Mouse (Mus musculus): Measurements from ENCODE around the gene Hist1h4j. TPM values are rescaled to one million over a fixed set of nuclear protein-coding genes. Genes with fewer than 3 reads are reported as not detected.
"Not testable (repeated sequence)": the region's sequence is repeated elsewhere in the genome, so short reads cannot be mapped to it uniquely, and the experiment has no call there.

Gene Hist1h4j
- polyA plus RNA-seq, 1 experiment = 2.4 TPM

DNA sequence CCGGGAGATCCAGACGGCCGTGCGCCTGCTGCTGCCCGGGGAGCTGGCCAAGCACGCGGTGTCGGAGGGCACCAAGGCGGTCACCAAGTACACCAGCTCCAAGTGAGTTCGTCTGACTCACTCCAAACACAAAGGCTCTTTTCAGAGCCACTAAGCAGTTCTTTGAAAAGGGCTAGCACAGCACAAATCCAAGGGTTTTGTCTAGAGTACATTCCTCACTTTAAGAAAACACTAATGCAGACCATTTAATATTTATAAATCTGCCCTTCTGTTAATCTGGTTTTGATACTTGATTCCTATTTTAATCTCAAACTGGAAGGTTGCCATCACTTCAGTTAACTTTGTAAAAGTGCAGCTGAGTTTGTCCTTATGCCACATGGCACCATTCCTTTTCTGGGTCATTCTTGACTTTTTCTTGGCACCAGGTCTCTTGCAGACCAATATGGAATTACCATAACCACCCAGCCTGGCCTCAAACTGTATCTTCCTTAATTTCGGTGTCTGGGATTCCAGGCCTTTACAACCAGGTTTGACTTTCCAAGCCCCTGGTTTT lies 12.4 kb upstream of the Hist1h4j start:
- no peak for TF ChIP-seq GATA1 (IDR thresholded peaks at IDR 0.05; ENCODE audit: low read length)

DNA sequence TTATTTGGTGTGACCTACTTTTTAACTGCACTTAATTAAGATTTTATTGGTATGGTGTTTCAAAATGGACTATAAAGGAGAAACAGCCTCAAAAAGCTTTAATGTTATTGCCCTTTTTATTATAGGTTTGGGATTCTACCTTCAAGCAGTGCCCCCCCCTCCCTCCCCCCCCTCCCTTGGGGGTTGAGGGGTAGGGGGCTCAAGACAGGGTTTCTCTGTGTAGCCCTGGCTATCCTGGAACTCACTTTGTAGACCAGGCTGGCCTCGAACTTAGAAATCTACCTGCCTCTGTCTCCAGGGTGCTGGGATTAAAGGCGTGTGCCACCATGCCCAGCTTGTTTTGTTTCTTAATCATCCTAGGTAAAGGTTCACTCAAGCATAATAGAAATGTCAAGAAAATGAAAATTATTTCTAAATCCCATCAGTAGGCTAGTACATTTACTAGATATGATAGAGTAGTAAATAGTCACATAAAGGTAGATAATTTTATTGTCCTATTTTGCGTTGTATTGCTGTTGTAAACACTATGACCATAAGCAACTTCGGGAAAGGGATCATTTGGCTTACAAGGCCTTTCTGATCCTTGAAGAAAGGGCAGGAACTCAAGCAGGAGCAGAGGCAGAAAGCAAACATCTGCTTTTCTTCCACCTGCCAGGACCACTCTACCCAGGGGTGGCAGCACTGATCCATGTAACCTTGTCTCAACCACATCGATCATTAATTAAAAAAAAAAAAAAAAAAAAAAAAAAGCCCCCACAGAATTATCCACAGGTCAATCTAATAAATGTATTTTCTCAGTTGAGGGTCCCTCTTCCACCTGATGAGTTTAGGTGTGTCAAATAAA lies 11.6 kb upstream of the Hist1h4j start:
- no peak for TF ChIP-seq GATA1 (IDR thresholded peaks at IDR 0.05; ENCODE audit: low read length)

DNA sequence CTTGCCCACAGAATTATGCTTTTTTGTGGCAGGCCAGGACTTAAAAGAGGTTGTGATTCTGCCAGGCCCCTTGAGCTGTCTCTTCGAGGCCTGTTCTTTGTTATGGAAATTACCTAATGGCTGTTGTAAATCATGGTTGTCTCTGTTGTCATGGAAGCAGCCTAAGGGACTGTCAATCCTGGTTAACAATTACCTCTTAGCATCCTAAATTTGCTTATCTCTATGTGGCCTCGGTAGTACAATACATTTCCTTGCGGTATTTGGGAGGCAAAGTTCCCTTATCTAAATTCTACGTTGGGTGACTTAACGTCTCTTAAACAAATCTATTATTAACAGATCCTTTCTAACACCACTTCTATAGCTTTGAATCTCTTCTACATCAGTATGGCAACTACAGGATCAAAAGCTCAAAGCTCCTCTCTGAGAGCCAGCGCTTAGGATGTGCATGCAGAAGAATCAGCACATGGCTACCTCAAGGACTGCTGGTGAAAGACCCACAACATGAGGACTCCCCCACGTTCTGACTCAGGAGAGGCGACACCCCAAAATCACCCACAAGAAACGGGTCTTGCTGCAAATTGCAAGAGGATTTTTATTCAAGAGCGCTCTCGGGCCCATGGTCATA lies 6.8 kb upstream of the Hist1h4j start:
- TF ChIP-seq GATA1 (IDR thresholded peaks at IDR 0.05; ENCODE audit: low read length) = no peak

DNA sequence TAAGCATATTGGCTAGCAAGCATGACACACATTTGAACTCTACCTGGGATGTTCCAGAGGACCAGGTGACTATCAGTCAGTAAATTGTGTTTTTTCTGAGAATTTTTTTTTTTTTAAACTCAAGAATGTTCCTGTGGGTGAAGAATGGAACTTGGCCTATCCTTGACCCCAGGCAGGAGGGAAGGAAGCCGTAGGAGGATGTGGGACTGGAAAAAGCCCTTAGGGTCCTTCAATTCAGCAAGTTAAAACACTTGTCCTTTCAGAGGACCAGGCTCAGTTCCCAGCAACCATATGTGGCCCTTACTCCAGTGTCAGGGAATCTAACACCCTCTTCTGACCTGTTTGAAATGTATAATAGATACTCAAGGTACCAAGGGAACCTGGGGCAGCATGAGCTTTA lies 5.3 kb upstream of the Hist1h4j start:
- no peak for TF ChIP-seq GATA1 (IDR thresholded peaks at IDR 0.05; ENCODE audit: low read length)

DNA sequence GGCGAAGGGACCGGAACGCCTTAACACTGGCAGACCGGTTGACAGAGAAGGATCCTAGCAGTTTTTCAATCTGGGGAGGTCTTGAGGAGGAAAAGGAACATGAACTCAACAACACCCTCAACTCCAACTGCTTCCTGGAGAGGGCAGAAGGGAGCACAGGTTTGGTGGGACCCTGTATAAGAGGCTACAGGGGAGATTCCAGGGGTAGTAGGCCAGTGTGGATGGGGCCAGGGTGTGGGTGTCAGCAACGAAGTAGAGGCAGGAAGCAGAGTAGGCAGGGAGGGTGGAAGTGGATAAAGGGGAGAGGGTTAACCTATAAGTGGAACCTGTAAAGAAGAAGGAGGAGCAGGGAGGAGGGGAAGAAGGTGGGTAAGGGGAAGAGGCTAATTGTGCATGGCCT lies 1.4 kb upstream of the Hist1h4j start:
- TF ChIP-seq GATA1 (IDR thresholded peaks at IDR 0.05; ENCODE audit: low read length) = no peak

DNA sequence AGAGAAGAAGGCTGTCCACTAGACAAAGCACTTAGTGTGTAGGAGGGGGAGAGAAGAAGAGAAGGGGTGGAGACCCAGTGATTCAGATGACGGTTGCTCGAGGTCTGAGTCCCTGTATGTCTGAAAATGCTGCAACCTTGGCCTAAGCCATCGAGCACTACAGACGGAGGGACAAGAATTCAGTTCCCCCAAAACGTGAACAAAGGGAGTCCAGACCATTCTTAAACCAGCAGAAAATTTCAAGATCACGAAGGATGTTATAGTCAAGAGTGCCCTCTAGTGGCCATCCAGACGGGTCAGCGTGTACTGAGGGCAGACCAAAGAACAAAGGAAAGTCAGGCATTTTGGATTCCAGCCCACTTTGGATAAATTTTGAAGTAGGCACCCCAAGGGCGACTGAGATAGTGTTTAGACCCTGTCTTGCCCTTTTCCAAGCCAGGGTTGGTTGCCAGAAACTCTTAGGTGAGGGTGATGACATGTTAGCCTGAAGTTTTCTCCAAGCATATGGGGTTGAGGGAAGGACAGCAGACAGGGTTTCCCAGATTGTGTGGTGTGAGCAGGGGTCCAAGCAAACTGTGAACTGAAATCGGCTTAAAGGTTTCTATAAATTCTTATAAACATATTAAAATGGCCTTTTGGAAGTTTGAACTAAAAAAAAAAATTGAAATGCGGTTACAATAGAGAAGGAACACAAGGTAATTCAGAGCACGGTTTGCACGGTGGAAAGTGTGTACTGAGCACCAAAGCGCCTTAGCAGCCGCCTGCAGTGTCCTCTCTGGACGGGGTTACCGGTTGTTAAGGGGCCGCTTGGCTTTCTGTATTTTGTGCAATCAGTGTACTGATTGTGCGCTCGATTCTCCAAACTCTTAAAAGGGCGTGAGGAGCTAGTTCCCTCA lies 606 bp upstream of the Hist1h4j start:
- no peak for TF ChIP-seq GATA1 (IDR thresholded peaks at IDR 0.05; ENCODE audit: low read length)

DNA sequence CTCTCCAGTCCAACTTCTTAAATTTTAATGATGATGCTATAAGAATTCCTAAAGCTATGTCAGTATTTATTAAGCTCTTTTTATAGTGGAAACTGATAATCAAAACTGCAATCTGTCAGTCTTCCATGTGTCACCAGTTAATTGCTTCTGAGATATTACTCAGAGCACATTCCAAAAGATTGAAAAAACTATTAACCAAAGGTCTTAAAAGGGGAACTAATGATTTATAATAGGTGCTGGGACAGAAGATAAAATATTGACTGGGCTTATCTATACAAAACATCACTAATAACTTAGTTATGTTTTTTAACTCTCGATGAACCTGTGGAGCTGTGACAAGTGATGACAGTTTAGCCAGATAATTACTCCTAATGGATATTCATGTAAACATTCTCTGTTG lies 10.1 kb downstream of the Hist1h4j start:
- TF ChIP-seq GATA1 (IDR thresholded peaks at IDR 0.05; ENCODE audit: low read length) = peak; percentile 39

DNA sequence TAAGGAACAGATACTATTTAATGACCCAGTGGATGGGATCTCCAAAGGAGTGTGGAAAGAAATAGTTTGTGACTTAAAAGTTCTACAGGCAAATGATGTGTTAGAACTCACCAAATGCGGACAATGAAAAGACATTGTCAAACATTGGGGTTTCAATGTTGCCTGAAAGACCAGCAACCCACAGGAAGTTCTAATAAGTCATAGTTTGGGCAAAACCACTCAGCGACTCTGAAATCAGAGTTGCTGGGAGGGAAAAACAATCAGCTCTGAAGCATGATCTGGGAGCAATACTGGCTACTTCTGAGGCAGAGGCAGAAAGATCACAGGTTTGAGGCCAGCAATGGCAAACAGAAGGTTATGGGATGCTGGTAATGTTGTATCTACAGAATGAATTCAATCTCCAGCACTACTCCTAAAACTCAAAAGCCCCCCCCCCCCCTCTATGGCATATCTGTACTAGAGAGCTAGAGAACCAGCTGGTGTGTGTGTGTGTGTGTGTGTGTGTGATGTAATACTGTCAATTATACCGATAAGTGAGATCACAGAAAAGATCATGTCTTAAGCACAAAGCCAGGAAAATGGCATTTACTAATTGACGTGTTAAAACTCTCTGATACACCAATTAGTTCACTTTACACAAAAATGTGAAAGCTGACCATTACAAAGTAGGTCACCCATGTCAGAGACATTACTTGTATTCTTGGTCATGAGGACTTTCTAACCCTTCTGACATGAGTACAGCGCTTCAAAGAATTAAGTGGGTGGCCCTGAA lies 14.7 kb downstream of the Hist1h4j start:
- TF ChIP-seq GATA1 (IDR thresholded peaks at IDR 0.05; ENCODE audit: low read length) = no peak

DNA sequence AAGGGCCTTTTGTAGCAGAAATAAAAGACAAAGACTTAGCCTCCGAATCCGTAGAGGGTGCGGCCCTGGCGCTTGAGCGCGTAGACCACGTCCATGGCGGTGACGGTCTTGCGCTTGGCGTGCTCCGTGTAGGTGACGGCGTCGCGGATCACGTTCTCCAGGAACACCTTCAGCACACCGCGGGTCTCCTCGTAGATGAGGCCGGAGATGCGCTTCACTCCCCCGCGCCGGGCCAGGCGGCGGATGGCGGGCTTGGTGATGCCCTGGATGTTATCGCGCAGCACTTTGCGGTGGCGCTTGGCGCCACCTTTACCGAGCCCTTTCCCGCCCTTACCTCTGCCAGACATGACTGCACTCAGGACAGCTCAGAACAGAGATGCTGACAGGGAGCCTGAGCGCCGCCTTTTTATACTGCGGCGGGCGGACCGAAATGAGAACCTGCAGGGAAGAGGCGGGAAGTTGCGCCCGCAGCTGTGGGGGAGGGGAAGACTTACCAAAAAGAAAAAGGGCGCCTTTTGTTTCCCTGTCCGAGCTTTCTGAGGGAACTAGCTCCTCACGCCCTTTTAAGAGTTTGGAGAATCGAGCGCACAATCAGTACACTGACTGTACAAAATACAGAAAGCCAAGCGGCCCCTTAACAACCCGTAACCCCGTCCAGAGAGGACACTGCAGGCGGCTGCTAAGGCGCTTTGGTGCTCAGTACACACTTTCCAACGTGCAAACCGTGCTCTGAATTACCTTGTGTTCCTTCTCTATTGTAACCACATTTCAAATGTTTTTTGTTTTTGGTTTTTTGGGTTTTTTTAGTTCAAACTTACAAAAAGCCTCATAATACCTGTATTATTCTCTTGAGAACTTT lies 15.5 kb downstream of the Hist1h4j start, which contains the start of gene Hist1h4k:
Gene Hist1h4k, minus strand, starts transcription at position 347 of the 859 bp plus-strand sequence.
- TF ChIP-seq GATA1 (IDR thresholded peaks at IDR 0.05; ENCODE audit: low read length) = not testable (repeated sequence)

DNA sequence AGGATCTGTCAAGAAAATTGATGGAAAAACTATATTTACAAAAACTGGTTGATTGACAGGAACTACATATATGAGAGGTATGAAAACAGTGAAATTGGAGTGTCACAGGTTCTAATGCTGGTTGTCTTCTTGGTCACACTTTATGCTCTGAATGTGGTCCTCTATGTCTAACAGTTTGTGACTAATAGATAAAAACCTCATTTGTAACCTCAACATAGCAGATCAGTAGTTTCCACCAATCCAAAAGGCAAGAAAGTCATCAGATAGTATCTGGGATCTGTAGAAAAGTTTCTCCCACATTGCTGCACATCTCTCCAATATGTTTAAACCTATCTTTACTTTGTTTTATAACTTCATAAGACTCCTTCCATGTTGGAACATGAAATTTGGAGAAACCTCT lies 16.6 kb downstream of the Hist1h4j start:
- TF ChIP-seq GATA1 (IDR thresholded peaks at IDR 0.05; ENCODE audit: low read length) = no peak

DNA sequence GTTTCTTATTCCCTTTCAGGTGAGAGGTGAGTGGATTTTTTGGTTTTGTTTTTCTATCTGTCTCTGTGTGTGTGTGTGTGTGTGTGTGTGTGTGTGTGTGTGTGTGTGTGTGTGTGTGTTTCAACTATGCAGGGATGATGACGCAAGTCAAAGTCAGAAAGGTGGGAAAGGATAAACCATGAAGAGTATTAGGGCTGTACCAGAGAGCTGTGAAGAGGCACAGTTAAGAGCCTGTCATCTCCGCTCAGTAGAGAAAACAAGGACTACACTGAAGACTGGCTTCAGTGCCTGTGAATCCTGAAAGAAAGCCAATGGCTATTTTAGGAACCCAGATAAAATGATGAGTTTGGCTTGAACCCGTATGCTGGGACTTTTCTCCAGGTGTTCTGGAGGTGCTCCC lies 17.0 kb downstream of the Hist1h4j start:
- TF ChIP-seq GATA1 (IDR thresholded peaks at IDR 0.05; ENCODE audit: low read length) = no peak

DNA sequence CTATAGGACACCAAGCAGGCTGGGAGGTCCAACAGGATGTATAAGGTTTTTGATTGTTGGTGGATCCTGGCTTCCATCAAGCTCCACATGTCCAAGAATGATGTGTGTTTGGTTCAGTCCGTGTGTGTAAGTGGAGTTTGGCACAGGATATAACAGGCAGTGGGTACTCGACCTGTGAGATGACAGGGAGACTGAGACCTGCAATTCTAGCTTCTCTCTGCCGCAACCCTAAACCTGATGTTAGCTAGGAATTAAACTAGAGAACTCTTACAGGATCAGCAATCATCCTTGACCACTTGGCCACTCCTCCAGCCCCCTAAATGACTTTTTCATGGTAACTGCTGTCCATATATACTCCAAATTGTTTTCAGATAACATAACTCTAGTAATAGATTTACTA lies 17.5 kb downstream of the Hist1h4j start:
- TF ChIP-seq GATA1 (IDR thresholded peaks at IDR 0.05; ENCODE audit: low read length) = no peak

DNA sequence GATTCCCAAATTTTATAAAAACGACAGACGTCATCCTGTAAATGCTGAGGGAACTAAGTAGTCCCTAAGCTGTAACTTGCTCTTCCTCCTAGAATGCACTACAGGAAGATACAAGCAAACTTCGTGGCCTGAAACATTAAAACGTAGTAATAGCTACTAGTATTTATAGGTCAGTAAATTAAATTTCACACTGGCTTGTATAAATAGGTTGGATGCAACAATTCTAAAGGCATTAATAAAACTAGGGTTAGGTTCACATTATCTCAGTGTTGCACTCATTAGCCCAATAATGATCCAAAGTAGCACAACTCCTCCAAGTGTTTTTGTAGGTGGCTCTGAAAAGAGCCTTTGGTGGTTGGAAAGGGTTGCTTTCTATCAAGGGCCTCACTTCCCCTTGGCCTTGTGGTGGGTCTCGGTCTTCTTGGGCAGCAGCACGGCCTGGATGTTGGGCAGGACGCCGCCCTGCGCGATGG lies 18.2 kb downstream of the Hist1h4j start:
- TF ChIP-seq GATA1 (IDR thresholded peaks at IDR 0.05; ENCODE audit: low read length) = no peak
